Mouse (Mus musculus) CH12.LX (cell line): ENCODE data around the gene Cacng7. TPM values are rescaled to one million over a fixed set of nuclear protein-coding genes. Genes with fewer than 3 reads are reported as not detected.

Experiments used
- DNase-seq: peaks from one replicate; pipeline ENCODE4 v3.0.0-alpha.2; 2013; ENCODE audit errors: extremely low read depth
- H3K27ac ChIP-seq: 2 replicates; pipeline ENCODE4 v1.5.1; 2012; ENCODE audit warnings: low read depth, mild to moderate bottlenecking, control low read depth, moderate library complexity; ENCODE audit not compliant: insufficient read depth
- H3K27me3 ChIP-seq: replicated peaks from 2 replicates; pipeline ENCODE3; 2012; ENCODE audit warnings: inconsistent platforms
- H3K36me3 ChIP-seq, 2 experiments: replicated peaks in 1 of 2; 2 replicates each; pipeline versions ENCODE3 to v1.6.1; 2012; ENCODE audit warnings: inconsistent platforms in 1 of 2, low read length in 1 of 2, mild to moderate bottlenecking in 1 of 2, mixed read lengths in 1 of 2, moderate library complexity in 1 of 2; ENCODE audit not compliant: control insufficient read depth in 1 of 2, insufficient read depth in 1 of 2
- H3K4me1 ChIP-seq, 2 experiments: 2 replicates each; pipeline ENCODE4 v1.6.1; 2012; ENCODE audit warnings: inconsistent platforms in 1 of 2, moderate library complexity in 1 of 2; ENCODE audit not compliant: insufficient read depth in 2 of 2, control insufficient read depth in 1 of 2
- H3K4me2 ChIP-seq: 2 replicates; pipeline ENCODE4 v1.6.1; 2012; ENCODE audit warnings: low read depth, mild to moderate bottlenecking, control low read depth; ENCODE audit not compliant: poor library complexity, insufficient read depth, severe bottlenecking
- H3K4me3 ChIP-seq, 3 experiments: fragments of 150-350 bp in 1 of 3; sonication (generic) in 1 of 3; replicated peaks in 1 of 3; 2 replicates each; pipeline versions ENCODE3 to v1.5.1; 2011 to 2012; ENCODE audit warnings: low read depth in 2 of 3, low read length in 2 of 3, mild to moderate bottlenecking in 2 of 3, moderate library complexity in 2 of 3, control low read depth in 1 of 3, improper control_type of control experiment in 1 of 3, inconsistent platforms in 1 of 3, mixed read lengths in 1 of 3; ENCODE audit not compliant: poor library complexity in 1 of 3
- H3K79me2 ChIP-seq: replicated peaks from 2 replicates; pipeline ENCODE4 v1.6.1; 2012; ENCODE audit warnings: mild to moderate bottlenecking, moderate library complexity; ENCODE audit not compliant: control insufficient read depth, poor library complexity, insufficient read depth, severe bottlenecking; ENCODE audit errors: extremely low read depth
- H3K9ac ChIP-seq: 2 replicates; pipeline ENCODE4 v1.6.1; 2012; ENCODE audit warnings: low read depth, mild to moderate bottlenecking, control low read depth, moderate library complexity; ENCODE audit not compliant: insufficient read depth
- H3K9me3 ChIP-seq: replicated peaks from 2 replicates; pipeline ENCODE3; 2012; ENCODE audit warnings: low read length, inconsistent platforms, mixed read lengths
- BHLHE40 ChIP-seq: IDR thresholded peaks from 2 replicates; pipeline ENCODE4 v1.6.1; 2011; ENCODE audit warnings: mild to moderate bottlenecking, low read depth, low read length, improper control_type of control experiment
- CHD1 ChIP-seq: IDR thresholded peaks from 2 replicates; pipeline ENCODE4 v1.6.1; 2012; ENCODE audit warnings: low read depth, low read length, improper control_type of control experiment, inconsistent platforms
- CHD2 ChIP-seq: IDR thresholded peaks from 2 replicates; pipeline ENCODE4 v1.6.1; 2011; ENCODE audit warnings: low read length, improper control_type of control experiment
- CTCF ChIP-seq, 2 experiments: IDR thresholded peaks in 1 of 2; conservative IDR thresholded peaks in 1 of 2; 2 replicates each; pipeline ENCODE4 v1.5.1; 2011 to 2012; ENCODE audit warnings: low read depth in 2 of 2, low read length in 2 of 2, improper control_type of control experiment in 1 of 2, inconsistent platforms in 1 of 2, mild to moderate bottlenecking in 1 of 2, moderate library complexity in 1 of 2
- E2F4 ChIP-seq: IDR thresholded peaks from 2 replicates; pipeline ENCODE4 v1.6.1; 2011; ENCODE audit warnings: low read depth, low read length, improper control_type of control experiment; ENCODE audit not compliant: insufficient replicate concordance
- ELF1 ChIP-seq: IDR thresholded peaks from 2 replicates; pipeline ENCODE4 v1.6.1; 2014; ENCODE audit warnings: low read depth, mild to moderate bottlenecking, inconsistent platforms, low read length, improper control_type of control experiment
- EP300 ChIP-seq: IDR thresholded peaks from 2 replicates; pipeline ENCODE4 v1.6.1; 2011; ENCODE audit warnings: low read length, improper control_type of control experiment
- ETS1 ChIP-seq: conservative IDR thresholded peaks from 2 replicates; pipeline ENCODE4 v1.6.1; 2012; ENCODE audit warnings: low read depth, mild to moderate bottlenecking, inconsistent platforms, low read length, improper control_type of control experiment, moderate library complexity
- GABPA ChIP-seq: IDR thresholded peaks from 2 replicates; pipeline ENCODE4 v1.6.1; 2012; ENCODE audit warnings: low read depth, low read length, improper control_type of control experiment, inconsistent platforms; ENCODE audit not compliant: insufficient replicate concordance
- HCFC1 ChIP-seq: IDR thresholded peaks from 2 replicates; pipeline ENCODE4 v1.6.1; 2012; ENCODE audit warnings: low read depth, mild to moderate bottlenecking, inconsistent platforms, low read length, improper control_type of control experiment
- IRF4 ChIP-seq: IDR thresholded peaks from 2 replicates; pipeline ENCODE4 v1.6.1; 2014; ENCODE audit warnings: low read depth, mild to moderate bottlenecking, inconsistent platforms, low read length, improper control_type of control experiment
- JUN ChIP-seq: IDR thresholded peaks from 2 replicates; pipeline ENCODE4 v1.6.1; 2011; ENCODE audit warnings: low read depth, mild to moderate bottlenecking, low read length, improper control_type of control experiment, moderate library complexity; ENCODE audit not compliant: insufficient read depth
- JUND ChIP-seq: conservative IDR thresholded peaks from 2 replicates; pipeline ENCODE4 v1.6.1; 2011; ENCODE audit warnings: low read depth, low read length, improper control_type of control experiment
- KAT2A ChIP-seq: IDR thresholded peaks from 2 replicates; pipeline ENCODE4 v1.6.1; 2012; ENCODE audit warnings: low read length, improper control_type of control experiment, inconsistent platforms; ENCODE audit not compliant: insufficient replicate concordance
- MAFK ChIP-seq: IDR thresholded peaks from 2 replicates; pipeline ENCODE4 v1.6.1; 2011; ENCODE audit warnings: low read length, improper control_type of control experiment; ENCODE audit not compliant: insufficient replicate concordance
- MAX ChIP-seq: IDR thresholded peaks from 2 replicates; pipeline ENCODE4 v1.6.1; 2011; ENCODE audit warnings: low read length, improper control_type of control experiment
- MAZ ChIP-seq: IDR thresholded peaks from 2 replicates; pipeline ENCODE4 v1.6.1; 2012; ENCODE audit warnings: low read depth, mild to moderate bottlenecking, inconsistent platforms, low read length, improper control_type of control experiment, moderate library complexity
- MEF2A ChIP-seq: IDR thresholded peaks from 2 replicates; pipeline ENCODE4 v1.6.1; 2014; ENCODE audit warnings: low read depth, mild to moderate bottlenecking, inconsistent platforms, low read length, improper control_type of control experiment, borderline replicate concordance
- MXI1 ChIP-seq: IDR thresholded peaks from 2 replicates; pipeline ENCODE4 v1.6.1; 2011; ENCODE audit warnings: mild to moderate bottlenecking, low read depth, low read length, improper control_type of control experiment
- MYC ChIP-seq: IDR thresholded peaks from 2 replicates; pipeline ENCODE4 v1.6.1; 2011; ENCODE audit warnings: low read depth, mild to moderate bottlenecking, improper control_type of control experiment, low read length
- NELFE ChIP-seq: IDR thresholded peaks from 2 replicates; pipeline ENCODE4 v1.6.1; 2011; ENCODE audit warnings: low read depth, low read length, improper control_type of control experiment
- NRF1 ChIP-seq: IDR thresholded peaks from 2 replicates; pipeline ENCODE4 v1.6.1; 2014; ENCODE audit warnings: low read depth, mild to moderate bottlenecking, inconsistent platforms, low read length, improper control_type of control experiment, moderate library complexity
- PAX5 ChIP-seq: IDR thresholded peaks from 2 replicates; pipeline ENCODE4 v1.6.1; 2012; ENCODE audit warnings: low read length, inconsistent platforms, mixed read lengths
- POLR2A ChIP-seq: IDR thresholded peaks from 2 replicates; pipeline ENCODE4 v1.6.1; 2011; ENCODE audit warnings: low read depth, mild to moderate bottlenecking, improper control_type of control experiment, low read length
- POLR2AphosphoS2 ChIP-seq: IDR thresholded peaks from 2 replicates; pipeline ENCODE4 v1.6.1; 2011; ENCODE audit warnings: low read depth, low read length, improper control_type of control experiment
- RAD21 ChIP-seq: IDR thresholded peaks from 2 replicates; pipeline ENCODE4 v1.6.1; 2011; ENCODE audit warnings: low read depth, mild to moderate bottlenecking, low read length, improper control_type of control experiment, moderate library complexity
- RCOR1 ChIP-seq: conservative IDR thresholded peaks from 2 replicates; pipeline ENCODE4 v1.6.1; 2012; ENCODE audit warnings: low read depth, mild to moderate bottlenecking, inconsistent platforms, low read length, improper control_type of control experiment
- SIN3A ChIP-seq: IDR thresholded peaks from 2 replicates; pipeline ENCODE4 v1.6.1; 2012; ENCODE audit warnings: low read length, improper control_type of control experiment, inconsistent platforms
- SMC3 ChIP-seq: IDR thresholded peaks from 2 replicates; pipeline ENCODE4 v1.6.1; 2011; ENCODE audit warnings: low read depth, low read length, improper control_type of control experiment
- TBP ChIP-seq: conservative IDR thresholded peaks from 2 replicates; pipeline ENCODE4 v1.6.1; 2011; ENCODE audit warnings: low read depth, low read length, improper control_type of control experiment
- TCF12 ChIP-seq: IDR thresholded peaks from 2 replicates; pipeline ENCODE4 v1.6.1; 2014; ENCODE audit warnings: low read depth, mild to moderate bottlenecking, inconsistent platforms, low read length, improper control_type of control experiment
- UBTF ChIP-seq: IDR thresholded peaks from 2 replicates; pipeline ENCODE4 v1.6.1; 2012; ENCODE audit warnings: low read depth, mild to moderate bottlenecking, inconsistent platforms, low read length, improper control_type of control experiment, moderate library complexity
- USF1 ChIP-seq: IDR thresholded peaks from 2 replicates; pipeline ENCODE4 v1.6.1; 2014; ENCODE audit warnings: low read depth, mild to moderate bottlenecking, inconsistent platforms, low read length, improper control_type of control experiment
- USF2 ChIP-seq: conservative IDR thresholded peaks from 2 replicates; pipeline ENCODE4 v1.6.1; 2011; ENCODE audit warnings: low read depth, low read length, improper control_type of control experiment
- ZC3H11A ChIP-seq: IDR thresholded peaks from 2 replicates; pipeline ENCODE4 v1.6.1; 2012; ENCODE audit warnings: low read depth, mild to moderate bottlenecking, inconsistent platforms, low read length, improper control_type of control experiment
- ZKSCAN1 ChIP-seq: IDR thresholded peaks from 2 replicates; pipeline ENCODE4 v1.6.1; 2012; ENCODE audit warnings: low read depth, inconsistent platforms, low read length, improper control_type of control experiment, borderline replicate concordance
- ZMIZ1 ChIP-seq: IDR thresholded peaks from 2 replicates; pipeline ENCODE4 v1.6.1; 2012; ENCODE audit warnings: low read depth, mild to moderate bottlenecking, inconsistent platforms, low read length, improper control_type of control experiment
- ZNF384 ChIP-seq: IDR thresholded peaks from 2 replicates; pipeline ENCODE4 v1.6.1; 2012; ENCODE audit warnings: low read depth, low read length, improper control_type of control experiment, inconsistent platforms
- dilution Hi-C: fragments of 300-500 bp; cut with MboI; formaldehyde crosslinking; loops from 2 replicates; pipeline ENCODE4 v1.14.3; 2020; ENCODE audit warnings: low sequenced_read_pairs; ENCODE audit not compliant: extremely low pct_unique_long_range_greater_than_20kb, extremely low pct_ligation_motif_present
- in situ Hi-C: fragments of 300-500 bp; cut with MboI; formaldehyde crosslinking; loops from 3 replicates; pipeline ENCODE4 v1.14.3; 2019; ENCODE audit warnings: low sequenced_read_pairs, low pct_ligation_motif_present, low pct_unique_long_range_greater_than_20kb, mixed read lengths
- polyA plus RNA-seq: library from polyadenylated mRNA; unstranded; fragments of >175 nt; gene quantifications from 2 replicates; pipeline ENCODE4 v1.2.1, GENCODE M21; 2012; ENCODE audit warnings: low read depth; ENCODE audit not compliant: insufficient read length
- total RNA-seq, 2 experiments: library from RNA; depleted of rRNA; stranded (reverse); fragments of 300-350 nt in 1 of 2; fragments of >200 nt in 1 of 2; gene quantifications; 2 replicates each; pipeline ENCODE4 v1.2.3; 2012 to 2014

Cacng7 gene
- total and polyA plus RNA-seq, 3 experiments: 0.21 to 2.8 (median 0.28) TPM

DNA sequence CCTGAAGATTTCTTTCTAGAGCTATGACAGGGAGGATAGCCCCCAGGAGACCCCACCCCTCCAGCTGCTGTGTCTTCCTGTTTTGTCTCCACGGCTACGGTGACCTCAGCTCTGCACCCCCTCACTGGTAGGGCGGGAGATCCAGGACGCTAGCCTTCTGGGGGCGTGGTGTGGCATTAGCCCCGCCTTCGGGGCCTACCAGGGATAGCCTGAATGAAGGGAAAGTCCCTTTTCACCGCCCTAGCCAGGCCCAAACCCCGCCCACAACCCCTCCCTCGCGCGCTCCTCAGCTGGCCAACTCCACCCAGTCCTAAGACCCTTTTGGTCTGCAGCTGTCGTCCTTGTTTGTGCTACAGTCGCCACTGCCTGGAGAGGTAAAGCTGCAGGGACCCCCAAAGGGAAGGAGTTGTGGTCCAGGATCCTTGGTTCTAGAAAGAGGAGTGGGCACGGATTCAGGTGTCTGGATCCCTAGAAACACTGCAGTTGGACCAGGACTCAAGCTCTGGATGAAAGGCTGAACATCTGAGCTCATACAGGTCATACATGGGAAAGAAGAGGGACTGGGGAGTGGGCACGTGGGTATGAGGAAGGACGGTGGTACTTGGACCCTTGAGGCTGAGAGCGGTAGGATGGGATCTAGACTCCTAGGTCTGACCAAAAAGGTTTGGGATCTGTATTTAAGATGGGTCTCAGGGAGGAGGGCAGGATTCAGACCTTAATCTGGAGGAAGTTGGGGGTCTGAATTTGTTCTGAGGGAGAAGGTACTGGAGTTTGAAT lies 42.3 kb upstream of the Cacng7 start:
- H3K9me3 ChIP-seq: no peaks in the 10 kb centered on the region
- peak overlapping the region; percentile 46 to 52 (median 52) for H3K4me3 ChIP-seq
- peaks cover 0 to 2% of the 10 kb centered on the region in 2 experiments for H3K36me3 ChIP-seq
- peak; percentile 98 for DNase-seq
- in situ Hi-C loops (no loop called here), dilution Hi-C loops (no loop called here)
- no peak overlapping the region for H3K27ac ChIP-seq
- H3K4me2 ChIP-seq: peak overlapping the region; percentile 96
- 0 out of 2 replicates have a peak overlapping the region, but pooled peaks have one; percentile 69 for H3K9ac ChIP-seq
- no peaks in the 10 kb centered on the region for H3K79me2 ChIP-seq
- TF ChIP-seq IRF4: peak; percentile 47; the same call in 1 of the 2 replicates
- TF ChIP-seq EP300: peak; percentile 20; the same call in 1 of the 2 replicates
- TF ChIP-seq ETS1: peak; percentile 74
- no peak for TF ChIP-seq CTCF (conservative IDR thresholded peaks at IDR 0.05 in 1 of 2, IDR thresholded peaks at IDR 0.05 in 1 of 2; ENCODE audit: low read depth in 2 of 2, low read length in 2 of 2)
- no peak for TF ChIP-seq ZC3H11A
- TF ChIP-seq USF1: no peak
- TF ChIP-seq TCF12: peak; percentile 39; the same call in 1 of the 2 replicates
- TF ChIP-seq KAT2A: no peak
- no peak for TF ChIP-seq POLR2A
- no peak for TF ChIP-seq MAX
- peak; percentile 51; the same call in 1 of the 2 replicates for TF ChIP-seq MEF2A
- no peak for TF ChIP-seq GABPA
- 0 out of 2 replicates have a peak, but pooled peaks have one; percentile 76 for TF ChIP-seq E2F4
- TF ChIP-seq POLR2AphosphoS2: no peak
- TF ChIP-seq ZNF384: no peak
- TF ChIP-seq MXI1: peak; percentile 83
- TF ChIP-seq UBTF: no peak
- peak; percentile 77 for TF ChIP-seq MAZ
- TF ChIP-seq CHD2: peak; percentile 57
- TF ChIP-seq NELFE: no peak
- no peak; the same call in 1 of the 2 replicates for TF ChIP-seq JUN
- peak; percentile 86 for TF ChIP-seq SIN3A
- no peak for TF ChIP-seq RCOR1
- TF ChIP-seq HCFC1: peak; percentile 39; the same call in 1 of the 2 replicates
- TF ChIP-seq ZKSCAN1: no peak
- no peak for TF ChIP-seq PAX5
- no peak for TF ChIP-seq CHD1
- TF ChIP-seq RAD21: no peak
- TF ChIP-seq JUND: no peak
- no peak for TF ChIP-seq MYC
- peak; percentile 77 for TF ChIP-seq ELF1
- TF ChIP-seq TBP: no peak
- no peak for TF ChIP-seq USF2
- no peak for TF ChIP-seq NRF1
- TF ChIP-seq MAFK: no peak
- TF ChIP-seq BHLHE40: 0 out of 2 replicates have a peak, but pooled peaks have one; percentile 20
- no peak for TF ChIP-seq ZMIZ1
- TF ChIP-seq SMC3: no peak
- TF ChIP-seq, all 38 proteins: peak for 13
- H3K4me1 ChIP-seq: peaks cover 10 to 78% of the 10 kb centered on the region in 2 experiments
- H3K27me3 ChIP-seq: no peaks in the 10 kb centered on the region
